Mouse (Mus musculus) heart, postnatal 0 days (tissue): ENCODE data around the gene Prpf4. TPM values are rescaled to one million over a fixed set of nuclear protein-coding genes. Genes with fewer than 3 reads are reported as not detected.

Experiments used
- ATAC-seq: fragments of 200-750 bp; cut with Nextera tagmentation; 2 replicates; pipeline ENCODE4 v1.8.0; 2017; ENCODE audit warnings: low read depth, moderate number of reproducible peaks, moderate library complexity; ENCODE audit not compliant: insufficient read depth
- DNase-seq: peaks from one replicate; pipeline ENCODE4 v3.0.0-alpha.2; 2016; ENCODE audit warnings: low spot score
- H3K27ac ChIP-seq: fragments of 300-500 bp; sonication (generic); 2 replicates; pipeline ENCODE4 v1.5.1; 2014; ENCODE audit warnings: low read depth, mild to moderate bottlenecking
- H3K27me3 ChIP-seq: fragments of 300-500 bp; sonication (generic); 2 replicates; pipeline ENCODE4 v1.6.1; 2014; ENCODE audit warnings: low read length, mixed read lengths; ENCODE audit not compliant: control insufficient read depth, insufficient read depth
- H3K36me3 ChIP-seq: fragments of 300-500 bp; sonication (generic); replicated peaks from 2 replicates; pipeline ENCODE4 v1.6.1; 2014; ENCODE audit warnings: low read length, mixed read lengths; ENCODE audit not compliant: control insufficient read depth, insufficient read depth
- H3K4me1 ChIP-seq: fragments of 300-500 bp; sonication (generic); 2 replicates; pipeline ENCODE4 v1.6.1; 2014; ENCODE audit warnings: antibody characterized with exemption; ENCODE audit not compliant: control insufficient read depth, insufficient read depth
- H3K4me2 ChIP-seq: fragments of 300-500 bp; sonication (generic); 2 replicates; pipeline ENCODE4 v1.6.1; 2014; ENCODE audit warnings: low read depth, mild to moderate bottlenecking, low read length, moderate library complexity
- H3K4me3 ChIP-seq: fragments of 300-500 bp; sonication (generic); 2 replicates; pipeline ENCODE4 v1.5.1; 2014; ENCODE audit warnings: low read depth, low read length
- H3K9ac ChIP-seq: fragments of 300-500 bp; sonication (generic); replicated peaks from 2 replicates; pipeline ENCODE4 v1.6.1; 2014; ENCODE audit warnings: low read depth, low read length, mixed read lengths
- H3K9me3 ChIP-seq: fragments of 300-500 bp; sonication (generic); replicated peaks from 2 replicates; pipeline ENCODE4 v1.6.1; 2016; ENCODE audit warnings: low read length; ENCODE audit not compliant: control insufficient read depth
- CTCF ChIP-seq: IDR thresholded peaks from 2 replicates; pipeline ENCODE4 v1.5.1; 2016; ENCODE audit warnings: antibody characterized with exemption, control low read depth, low read depth
- EP300 ChIP-seq: IDR thresholded peaks from 2 replicates; pipeline ENCODE4 v1.6.1; 2016; ENCODE audit warnings: antibody characterized with exemption, low read depth
- WGBS: fragments of 180-500 bp; shearing (Covaris S2); extraction: QIAGEN DNeasy Blood & Tissue Kit; methylation state at CpG from one replicate; pipeline ENCODE4 v1.1.7; 2014; 5-methylcytosine and 5-hydroxymethylcytosine counted together
- polyA plus RNA-seq: library from polyadenylated mRNA; unstranded; fragments of >200 nt; fragmentation: Nextera tagmentation; extraction: Ambion mirVana; gene quantifications from 2 replicates; pipeline ENCODE4 v1.2.1, GENCODE M21; 2015
- total RNA-seq: library from RNA; depleted of rRNA; stranded (reverse); fragments of >200 nt; gene quantifications from 2 replicates; pipeline ENCODE4 v1.2.3, GENCODE M21; 2014; ENCODE audit warnings: low replicate concordance; rRNA removed

The Prpf4 gene
- total and polyA plus RNA-seq, 2 experiments from 2014 or later, result 8.1 to 16.7 TPM

GRCm38 (mm10) chr4:62463124-62463523 lies 54.5 kb downstream of the Prpf4 start:
- Histone ChIP-seq H3K4me2 (no peak overlapping the region), H3K4me1 (no peaks in the 10 kb centered on the region), H3K9ac (no peak overlapping the region), H3K36me3 (no peaks in the 10 kb centered on the region), H3K27ac (no peak overlapping the region), H3K4me3 (no peak overlapping the region), H3K27me3 (no peaks in the 10 kb centered on the region), H3K9me3 (no peaks in the 10 kb centered on the region)
- TF ChIP-seq EP300, result no peak
- no peak for TF ChIP-seq CTCF
- DNase-seq, result no peak
- no peak for ATAC-seq
- WGBS, result 63% methylated on average over 2 of the region's 2 CpGs

DNA sequence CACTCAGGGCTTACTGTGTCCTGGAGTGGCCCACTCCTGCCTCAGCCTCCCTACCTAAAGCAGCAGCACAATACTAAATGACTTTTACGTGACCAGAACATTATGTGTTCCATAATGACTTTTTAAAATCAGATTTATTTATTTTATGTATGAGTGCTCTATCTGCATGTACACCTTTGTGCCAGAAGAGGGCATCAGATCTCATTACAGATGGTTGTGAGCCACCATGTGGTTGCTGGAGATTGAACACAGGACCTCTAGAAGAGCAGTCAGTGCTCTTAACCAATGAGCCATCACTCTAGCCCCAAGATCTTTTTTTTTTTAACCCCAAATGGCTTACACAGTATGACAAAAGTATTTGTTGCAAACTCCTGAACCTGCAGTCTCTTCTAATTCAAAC lies 59.6 kb downstream of the Prpf4 start:
- Histone ChIP-seq H3K4me2 (no peak overlapping the region), H3K36me3 (no peaks in the 10 kb centered on the region), H3K27me3 (no peaks in the 10 kb centered on the region), H3K27ac (no peak overlapping the region), H3K9ac (no peak overlapping the region), H3K4me3 (no peak overlapping the region), H3K4me1 (no peaks in the 10 kb centered on the region), H3K9me3 (no peaks in the 10 kb centered on the region)
- WGBS, result 67% methylated on average over 1 of the region's 1 CpGs
- ATAC-seq, result no peak
- no peak for DNase-seq
- TF ChIP-seq CTCF, result 0 out of 2 replicates have a peak, but pooled peaks have one; percentile 19
- TF ChIP-seq EP300, result no peak

GRCm38 (mm10) chr4:62470598-62471051 lies 62.0 kb downstream of the Prpf4 start, which contains the start of gene Wdr31:
Wdr31 (minus strand) TSS chr4:62470896.
- Histone ChIP-seq H3K4me2 (peak within 1 kb of the TSS; percentile 81), H3K9ac (peak within 1 kb of the TSS; percentile 38; the same call in 1 of the 2 replicates), H3K9me3 (no peaks in the 10 kb centered on the region), H3K4me1 (no peaks in the 10 kb centered on the region), H3K4me3 (peak within 1 kb of the TSS; percentile 56), H3K27ac (no peak within 1 kb of the TSS), H3K27me3 (no peaks in the 10 kb centered on the region), H3K36me3 (no peaks in the 10 kb centered on the region)
- ATAC-seq (peak; percentile 86), DNase-seq (peak; percentile 43)
- TF ChIP-seq CTCF, result no peak
- no peak for TF ChIP-seq EP300
- WGBS, result 0% methylated on average over 30 of the region's 30 CpGs

DNA sequence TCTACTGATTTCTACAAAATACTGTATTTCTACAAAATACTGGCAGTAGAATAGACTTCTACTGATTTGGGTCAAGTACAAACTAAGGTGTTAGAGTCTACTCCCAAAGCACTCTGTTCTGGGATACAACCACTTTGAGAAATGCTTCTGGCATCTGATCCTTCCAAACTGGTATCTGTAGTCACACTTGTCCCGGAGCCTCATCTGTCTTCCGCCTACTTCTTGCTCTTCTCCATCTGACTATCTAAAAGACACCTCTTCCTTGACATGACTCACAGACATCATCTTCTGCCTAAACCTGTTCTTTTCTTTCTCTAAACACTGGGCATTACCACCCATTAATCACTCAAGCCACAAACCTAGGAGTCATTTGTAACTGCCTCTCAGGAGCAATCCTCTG lies 63.5 kb downstream of the Prpf4 start:
- ATAC-seq, result no peak
- Histone ChIP-seq H3K4me1 (no peaks in the 10 kb centered on the region), H3K9ac (no peak overlapping the region)

DNA sequence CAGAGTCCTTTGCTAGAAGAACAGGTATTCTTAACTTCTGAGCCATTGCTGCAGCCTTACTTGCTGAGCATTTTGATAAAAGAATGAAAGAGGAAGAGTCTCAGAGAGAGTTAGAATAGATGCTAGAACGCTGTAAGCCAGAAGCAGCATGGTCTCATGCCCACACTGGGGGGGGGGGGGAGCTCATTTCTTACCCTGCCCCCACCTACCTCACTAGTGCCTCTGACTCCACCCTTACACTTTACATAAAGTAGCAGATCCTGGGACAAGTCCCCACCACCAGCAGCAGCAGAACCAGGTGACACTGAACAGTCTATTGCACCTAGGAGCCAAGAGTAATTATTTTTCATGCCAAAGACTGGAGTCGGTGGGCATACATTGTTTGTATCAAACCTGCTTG lies 66.5 kb downstream of the Prpf4 start:
- Histone ChIP-seq H3K4me1 (peaks cover 9% of the 10 kb centered on the region; the same call in 1 of the 2 replicates), H3K27ac (no peak overlapping the region), H3K4me2 (no peak overlapping the region), H3K27me3 (peaks cover 7% of the 10 kb centered on the region), H3K9ac (no peak overlapping the region), H3K9me3 (no peaks in the 10 kb centered on the region), H3K36me3 (no peaks in the 10 kb centered on the region), H3K4me3 (no peak overlapping the region)
- TF ChIP-seq CTCF (no peak), EP300 (no peak)
- ATAC-seq (no peak), DNase-seq (no peak)
- WGBS, result 79% methylated on average over 2 of the region's 2 CpGs

More for the DNA sequence above, 63.5 kb downstream of the Prpf4 start:
- H3K9me3 ChIP-seq, result no peaks in the 10 kb centered on the region
- H3K4me3 ChIP-seq, result no peak overlapping the region
- TF ChIP-seq CTCF (no peak), EP300 (no peak)
- H3K27me3 ChIP-seq, result no peaks in the 10 kb centered on the region
- H3K27ac ChIP-seq, result no peak overlapping the region
- DNase-seq, result no peak
- no peaks in the 10 kb centered on the region for H3K36me3 ChIP-seq
- H3K4me2 ChIP-seq, result no peak overlapping the region
- 95% methylated on average over 2 of the region's 2 CpGs for WGBS

- Histone ChIP-seq H3K4me3 (no peak overlapping the region), H3K9me3 (no peaks in the 10 kb centered on the region), H3K4me1 (peaks cover 11% of the 10 kb centered on the region; the same call in 1 of the 2 replicates), H3K4me2 (no peak overlapping the region), H3K9ac (no peak overlapping the region), H3K27me3 (peaks cover 8% of the 10 kb centered on the region), H3K36me3 (no peaks in the 10 kb centered on the region), H3K27ac (no peak overlapping the region)
- DNase-seq, result no peak
- 87% methylated on average over 6 of the region's 6 CpGs for WGBS
- no peak for TF ChIP-seq CTCF
- no peak for TF ChIP-seq EP300
- ATAC-seq, result no peak
Measured at GRCm38 (mm10) chr4:62475793-62476192, 67.2 kb downstream of the Prpf4 start.

Other genes with a start within 250 kb of the Prpf4 start
- gene Zfp37, start 177.8 kb upstream of the Prpf4 start, total RNA-seq, result 4.5 and 9.5 TPM in 2 replicates
- gene Zfp37, start 177.8 kb upstream of the Prpf4 start, polyA plus RNA-seq, result 2.8 TPM in 2 replicates
- gene Slc31a2, start 146.2 kb upstream of the Prpf4 start, total RNA-seq, result 31.4 and 33.2 TPM in 2 replicates
- gene Slc31a2, start 146.2 kb upstream of the Prpf4 start, polyA plus RNA-seq, result 15.6 and 16.7 TPM in 2 replicates
- 18.7 and 34.3 TPM in 2 replicates for gene Fkbp15, start 48.2 kb upstream of the Prpf4 start, total RNA-seq
- gene Fkbp15, start 48.2 kb upstream of the Prpf4 start, polyA plus RNA-seq, result 11.1 and 11.8 TPM in 2 replicates
- 15.9 and 17.8 TPM in 2 replicates for gene Slc31a1, start 48.1 kb upstream of the Prpf4 start, total RNA-seq
- 35.0 and 35.1 TPM in 2 replicates for gene Slc31a1, start 48.1 kb upstream of the Prpf4 start, polyA plus RNA-seq
- gene Cdc26, start 155 bp upstream of the Prpf4 start, total RNA-seq, result 30.5 and 34.3 TPM in 2 replicates
- gene Cdc26, start 155 bp upstream of the Prpf4 start, polyA plus RNA-seq, result 72.8 and 76.9 TPM in 2 replicates
- not detected in 2 replicates for gene Rnf183, start 26.5 kb downstream of the Prpf4 start, total RNA-seq
- gene Rnf183, start 26.5 kb downstream of the Prpf4 start, polyA plus RNA-seq, result not detected in 2 replicates
- gene Wdr31, start 62.1 kb downstream of the Prpf4 start, total RNA-seq, result 4.2 and 6.7 TPM in 2 replicates
- gene Wdr31, start 62.1 kb downstream of the Prpf4 start, polyA plus RNA-seq, result 1.6 and 2.3 TPM in 2 replicates
- 0.27 TPM in 1 of 2 replicates, not detected in the other for gene Bspry, start 71.3 kb downstream of the Prpf4 start, total RNA-seq
- 0.15 and 0.19 TPM in 2 replicates for gene Bspry, start 71.3 kb downstream of the Prpf4 start, polyA plus RNA-seq
- 2.0 and 17.8 TPM in 2 replicates for gene Hdhd3, start 94.7 kb downstream of the Prpf4 start, total RNA-seq
- gene Hdhd3, start 94.7 kb downstream of the Prpf4 start, polyA plus RNA-seq, result 9.2 and 9.7 TPM in 2 replicates
- gene Alad, start 111.1 kb downstream of the Prpf4 start, total RNA-seq, result 61.1 and 82.4 TPM in 2 replicates
- gene Alad, start 111.1 kb downstream of the Prpf4 start, polyA plus RNA-seq, result 62.1 and 65.7 TPM in 2 replicates
- gene Pole3, start 116.3 kb downstream of the Prpf4 start, total RNA-seq, result 14.0 and 21.9 TPM in 2 replicates
- gene Pole3, start 116.3 kb downstream of the Prpf4 start, polyA plus RNA-seq, result 29.1 and 31.4 TPM in 2 replicates
- gene 4933430I17Rik, start 116.6 kb downstream of the Prpf4 start, total RNA-seq, result not detected in 2 replicates
- 0.16 and 0.25 TPM in 2 replicates for gene 4933430I17Rik, start 116.6 kb downstream of the Prpf4 start, polyA plus RNA-seq
- 66.0 and 114 TPM in 2 replicates for gene Rgs3, start 151.1 kb downstream of the Prpf4 start, total RNA-seq
- 52.1 and 52.5 TPM in 2 replicates for gene Rgs3, start 151.1 kb downstream of the Prpf4 start, polyA plus RNA-seq